9 mouse cellular contexts compared by ENCODE assay signal in the genomic region with DNA sequence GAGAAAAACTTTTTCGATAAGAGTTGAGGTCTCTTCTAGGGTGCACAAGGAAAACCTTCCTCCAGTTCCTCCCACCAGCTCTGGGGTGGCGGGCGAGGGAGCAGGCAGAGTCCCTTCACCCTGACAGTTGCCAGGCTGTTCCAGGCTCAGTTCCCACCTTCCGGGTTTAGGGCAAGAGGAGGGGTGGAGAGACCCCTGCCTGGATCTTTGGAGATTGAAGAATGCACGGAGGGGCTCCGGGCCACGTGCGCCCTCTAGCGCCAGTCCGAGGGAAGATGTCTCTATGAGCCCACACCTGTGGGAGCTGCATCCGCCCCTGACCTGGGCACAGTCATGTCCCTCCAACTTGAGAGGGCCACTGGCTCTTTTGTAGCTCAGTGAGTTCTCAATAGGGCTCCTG.
DNase-seq lines count a peak whose midpoint lies in the region; ATAC-seq and TF ChIP-seq lines count a peak whose summit lies in the region.
"Had no signal": no experiment of that assay in that cellular context is flagged by ENCODE, and none has a peak within 500 bp of the region (broad histone marks: within the 10 kb centered on the region; RNA-seq: fewer than 3 reads in every experiment).

No protein-coding gene starts in this region.

- TF ChIP-seq POLR2A in heart, adult 2 months (IDR thresholded peaks at IDR 0.05; ENCODE audit: insufficient read depth, low read depth, low read length) = no peak

- no peaks in the 10 kb centered on the region for H3K36me3 ChIP-seq in heart, adult 2 months (ENCODE audit: control insufficient read depth, insufficient read depth, low read length)
- no peaks in the 10 kb centered on the region for H3K36me3 ChIP-seq in midbrain, embryonic 11.5 days (ENCODE audit: control insufficient read depth, insufficient read depth, low read length)
- no peaks in the 10 kb centered on the region for H3K36me3 ChIP-seq in midbrain, embryonic 16.5 days (ENCODE audit: control insufficient read depth, insufficient read depth, low read length)
- H3K36me3 ChIP-seq in forebrain, embryonic 10.5 days (replicated peaks) = no peaks in the 10 kb centered on the region
- no peaks in the 10 kb centered on the region for H3K36me3 ChIP-seq in heart, embryonic 10.5 days
- H3K36me3 ChIP-seq: G1E had no signal

- no peak overlapping the region for H3K4me3 ChIP-seq in heart, adult 2 months
- no peak overlapping the region for H3K4me3 ChIP-seq in midbrain, embryonic 11.5 days (ENCODE audit: low read depth, low read length)
- H3K4me3 ChIP-seq in midbrain, embryonic 16.5 days (ENCODE audit: low read depth, low read length) = no peak overlapping the region
- H3K4me3 ChIP-seq in forebrain, embryonic 10.5 days = peak overlapping the region; percentile 38
- no peak overlapping the region for H3K4me3 ChIP-seq in heart, embryonic 10.5 days

- 17% methylated on average over 11 of the region's 11 CpGs for whole genome bisulfite sequencing in heart, adult 2 months
- WGBS in midbrain, embryonic 11.5 days = 10% methylated on average over 11 of the region's 11 CpGs
- 8% methylated on average over 11 of the region's 11 CpGs for WGBS in midbrain, embryonic 16.5 days
- WGBS in forebrain, embryonic 10.5 days = 13% methylated on average over 11 of the region's 11 CpGs
- 13% methylated on average over 11 of the region's 11 CpGs for WGBS in heart, embryonic 10.5 days

- peak; percentile 42 for TF ChIP-seq CTCF in heart, adult 2 months (IDR thresholded peaks at IDR 0.05)

- H3K4me1 ChIP-seq in heart, adult 2 months (ENCODE audit: control insufficient read depth, insufficient read depth, low read length) = no peaks in the 10 kb centered on the region
- 0 out of 2 replicates have a peak, but pooled peaks cover 2% of the 10 kb centered on the region for H3K4me1 ChIP-seq in midbrain, embryonic 11.5 days (ENCODE audit: control insufficient read depth, insufficient read depth, low read length)
- peaks cover 7% of the 10 kb centered on the region for H3K4me1 ChIP-seq in midbrain, embryonic 16.5 days (ENCODE audit: control insufficient read depth, insufficient read depth, low read length)
- H3K4me1 ChIP-seq in forebrain, embryonic 10.5 days = peaks cover 24% of the 10 kb centered on the region
- H3K4me1 ChIP-seq in heart, embryonic 10.5 days = no peaks in the 10 kb centered on the region

- peak; percentile 74 for ATAC-seq in midbrain, embryonic 11.5 days (ENCODE audit: low FRiP score)
- no peak for ATAC-seq in midbrain, embryonic 16.5 days

- no peak overlapping the region for H3K9ac ChIP-seq in heart, adult 2 months (ENCODE audit: low read depth, low read length)
- no peak overlapping the region for H3K9ac ChIP-seq in midbrain, embryonic 11.5 days (ENCODE audit: low read length)
- no peak overlapping the region for H3K9ac ChIP-seq in midbrain, embryonic 16.5 days (ENCODE audit: low read depth, low read length)

- no peaks in the 10 kb centered on the region for H3K9me3 ChIP-seq in midbrain, embryonic 11.5 days (ENCODE audit: control insufficient read depth, low read length)
- no peaks in the 10 kb centered on the region for H3K9me3 ChIP-seq in midbrain, embryonic 16.5 days (replicated peaks; ENCODE audit: control insufficient read depth, low read length, poor library complexity, severe bottlenecking)
- no peaks in the 10 kb centered on the region for H3K9me3 ChIP-seq in forebrain, embryonic 10.5 days
- H3K9me3 ChIP-seq in heart, embryonic 10.5 days = no peaks in the 10 kb centered on the region

- TF ChIP-seq EP300 in heart, adult 2 months (IDR thresholded peaks at IDR 0.05; ENCODE audit: insufficient read depth, low read depth, low read length) = no peak

- H3K27ac ChIP-seq in heart, adult 2 months = no peak overlapping the region
- H3K27ac ChIP-seq in midbrain, embryonic 11.5 days (ENCODE audit: low read depth, low read length) = no peak overlapping the region
- no peak overlapping the region for H3K27ac ChIP-seq in midbrain, embryonic 16.5 days (ENCODE audit: low read length)
- H3K27ac ChIP-seq in forebrain, embryonic 10.5 days = no peak overlapping the region
- H3K27ac ChIP-seq in heart, embryonic 10.5 days = no peak overlapping the region

- H3K4me2 ChIP-seq in midbrain, embryonic 11.5 days = peak overlapping the region; percentile 29
- H3K4me2 ChIP-seq in midbrain, embryonic 16.5 days (ENCODE audit: low read length) = no peak overlapping the region

- DNase-seq in heart, adult 2 months = no peak
- DNase-seq in heart, adult 11 months = no peak
- peak; percentile 87 for DNase-seq in midbrain, embryonic 11.5 days (ENCODE audit: low spot score, missing footprints)
- peak; percentile 64 for DNase-seq in forebrain, embryonic 10.5 days (ENCODE audit: extremely low spot score, low spot score)
- peak; percentile 76 for DNase-seq in retina, embryonic 14.5 days (ENCODE audit: low spot score)
- DNase-seq in yolk sac, embryonic 10.5 days (ENCODE audit: low spot score) = no peak
- DNase-seq in heart, embryonic 10.5 days (ENCODE audit: low spot score) = no peak

- intact Hi-C loops in heart, adult 2 months (cut with DNase I) = no loop called here

- H3K79me2 ChIP-seq in heart, adult 2 months (replicated peaks; ENCODE audit: control insufficient read depth, insufficient read depth, low read length) = 0 out of 2 replicates have a peak, but pooled peaks cover 1% of the 10 kb centered on the region

- H3K27me3 ChIP-seq in heart, adult 2 months (ENCODE audit: control insufficient read depth, insufficient read depth, low read length) = no peaks in the 10 kb centered on the region
- H3K27me3 ChIP-seq in midbrain, embryonic 11.5 days (ENCODE audit: control insufficient read depth, insufficient read depth, low read length) = no peaks in the 10 kb centered on the region
- H3K27me3 ChIP-seq in midbrain, embryonic 16.5 days (ENCODE audit: control insufficient read depth, insufficient read depth, low read depth, low read length) = no peaks in the 10 kb centered on the region
- H3K27me3 ChIP-seq in forebrain, embryonic 10.5 days (ENCODE audit: poor library complexity, severe bottlenecking) = no peaks in the 10 kb centered on the region
- H3K27me3 ChIP-seq in heart, embryonic 10.5 days (ENCODE audit: insufficient read depth, poor library complexity, severe bottlenecking) = no peaks in the 10 kb centered on the region

Comparison
In these comparisons a context has a peak if more than half of its experiments do, and no peak if none do; other contexts are left out.
1. DNase-seq: peak in midbrain, embryonic 11.5 days (single experiment), forebrain, embryonic 10.5 days (single experiment) and retina, embryonic 14.5 days (single experiment); none in heart, adult 2 months (0 of 2), heart, adult 11 months (single experiment), yolk sac, embryonic 10.5 days (single experiment) and heart, embryonic 10.5 days (single experiment).